Mouse (Mus musculus) gastrocnemius, adult 8-10 months (tissue): ENCODE data around the gene Hes6. TPM values are rescaled to one million over a fixed set of nuclear protein-coding genes. Genes with fewer than 3 reads are reported as not detected.

Experiments used
- total RNA-seq, 4 experiments: library from RNA; stranded (reverse); gene quantifications; 2 replicates each; pipeline ENCODE4 v1.2.4; 2022

The Hes6 gene
- total RNA-seq, 4 experiments from 2014 or later = 6.9 to 9.2 (median 7.2) TPM

Other genes starting within 250 kb of the Hes6 start
- 10 to 100 TPM; 10.7 to 19.5 (median 15.8) TPM for gene Ramp1, start 234.2 kb downstream of the Hes6 start, total RNA-seq
- 10 to 100 TPM; 49.2 to 54.3 (median 50.0) TPM for gene Ube2f, start 163.7 kb downstream of the Hes6 start, total RNA-seq
- 1 to 10 TPM; 8.3 to 9.8 (median 9.1) TPM for gene Scly, start 115.7 kb downstream of the Hes6 start, total RNA-seq
- gene Espnl, start 92.0 kb downstream of the Hes6 start, total RNA-seq = not detected
- gene Klhl30, start 63.0 kb downstream of the Hes6 start, total RNA-seq = 10 to 100 TPM; 56.3 to 72.6 (median 60.8) TPM
- 1 to 10 TPM in 1 of 4 experiments, under 1 TPM in 2, not detected in 1; 0.32 to 2.1 (median 0.63) TPM for gene Erfe, start 47.6 kb downstream of the Hes6 start, total RNA-seq
- 10 to 100 TPM; 31.2 to 40.1 (median 34.0) TPM for gene Ilkap, start 15.2 kb downstream of the Hes6 start, total RNA-seq
- 10 to 100 TPM in 1 of 4 experiments, 1 to 10 TPM in 3; 7.0 to 15.0 (median 8.8) TPM for gene Per2, start 45.3 kb upstream of the Hes6 start, total RNA-seq
- 1 to 10 TPM; 2.9 to 3.7 (median 3.3) TPM for gene Traf3ip1, start 80.6 kb upstream of the Hes6 start, total RNA-seq
- gene Asb1, start 126.5 kb upstream of the Hes6 start, total RNA-seq = 10 to 100 TPM; 12.8 to 16.7 (median 15.5) TPM